Mouse (Mus musculus) mouse embryonic stem cell (cell line): Measurements from ENCODE around the gene Fgfr2.

Experiments
- in situ Hi-C, 2 experiments: fragments of 300-500 bp; cut with MboI; formaldehyde crosslinking; loops; 1 replicate in 1 of 2; 3 replicates in 1 of 2; pipeline ENCODE4 v1.14.3; 2019 to 2020; ENCODE audit warnings: low sequenced_read_pairs in 2 of 2, low pct_unique_long_range_greater_than_20kb in 1 of 2, mixed read lengths in 1 of 2; ENCODE audit not compliant: unreplicated experiment in 1 of 2

The Fgfr2 gene

GRCm38 (mm10) chr7:132339041-132339839 is 783.9 kb downstream of the Fgfr2 start:
- in situ Hi-C loops = no loop called here

- in situ Hi-C loops = no loop called here
Measured at GRCm38 (mm10) chr7:132338350-132338749, 784.8 kb downstream of the Fgfr2 start.

GRCm38 (mm10) chr7:132337268-132337917 is 785.8 kb downstream of the Fgfr2 start:
- in situ Hi-C loops = no loop called here

- in situ Hi-C loops = no loop called here
Measured at GRCm38 (mm10) chr7:132336781-132337180, 786.4 kb downstream of the Fgfr2 start.

- in situ Hi-C loops = no loop called here
Measured at GRCm38 (mm10) chr7:132335367-132335766, 787.8 kb downstream of the Fgfr2 start.

- in situ Hi-C loops = no loop called here
Measured at GRCm38 (mm10) chr7:132333078-132333477, 790.1 kb downstream of the Fgfr2 start.

- in situ Hi-C loops = no loop called here
Measured at GRCm38 (mm10) chr7:132332176-132332575, 791.0 kb downstream of the Fgfr2 start.

GRCm38 (mm10) chr7:132330179-132330578 is 793.0 kb downstream of the Fgfr2 start:
- in situ Hi-C loops = no loop called here

- in situ Hi-C loops = no loop called here
Measured at GRCm38 (mm10) chr7:132328648-132329047, 794.5 kb downstream of the Fgfr2 start.

GRCm38 (mm10) chr7:132325549-132326331 is 797.4 kb downstream of the Fgfr2 start:
- in situ Hi-C loops = no loop called here

GRCm38 (mm10) chr7:132323430-132323829 is 799.7 kb downstream of the Fgfr2 start:
- in situ Hi-C loops = no loop called here

- in situ Hi-C loops = no loop called here
Measured at GRCm38 (mm10) chr7:132321392-132321958, 801.7 kb downstream of the Fgfr2 start.

- in situ Hi-C loops = no loop called here
Measured at GRCm38 (mm10) chr7:132317036-132317541, 806.1 kb downstream of the Fgfr2 start, which contains the start of gene Chst15. Gene Chst15 (minus strand): TSS chr7:132317228.

- in situ Hi-C loops = no loop called here
Measured at GRCm38 (mm10) chr7:132316101-132317035, 806.8 kb downstream of the Fgfr2 start.

- in situ Hi-C loops = no loop called here
Measured at GRCm38 (mm10) chr7:132315149-132316091, 807.7 kb downstream of the Fgfr2 start.

GRCm38 (mm10) chr7:132312396-132312795 is 810.8 kb downstream of the Fgfr2 start:
- in situ Hi-C loops = no loop called here
